26 mouse cellular contexts compared by ENCODE assay signal in the genomic region with DNA sequence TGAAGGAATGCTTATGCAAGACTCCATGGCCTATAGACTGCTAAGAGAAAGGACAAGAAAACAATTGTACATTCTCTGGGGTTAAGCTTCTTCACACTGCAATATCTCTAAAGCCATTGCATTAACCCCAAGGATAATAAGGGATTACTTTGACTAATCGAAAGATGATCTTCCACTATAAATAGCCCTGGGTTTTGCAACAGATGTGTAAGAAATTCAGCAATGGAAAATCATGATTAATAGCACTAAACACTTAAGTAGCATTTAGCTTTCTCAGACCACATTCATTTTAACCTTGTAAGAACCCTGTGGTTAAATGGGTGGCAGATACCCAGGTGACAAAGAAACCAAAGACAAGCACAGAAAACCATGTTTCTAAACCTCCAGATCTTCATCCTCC.
"Had no signal": no experiment of that assay in that cellular context is flagged by ENCODE, and none has a peak within 500 bp of the region (broad histone marks: within the 10 kb centered on the region; RNA-seq: fewer than 3 reads in every experiment).

No protein-coding gene starts in this region.

- H3K4me1 ChIP-seq: heart, embryonic 10.5 days; heart, embryonic 12.5 days; hindbrain, embryonic 10.5 days; hindbrain, embryonic 12.5 days; intestine, embryonic 15.5 days; kidney, embryonic 15.5 days; limb, embryonic 13.5 days; limb, embryonic 15.5 days had no signal

- H3K9ac ChIP-seq: heart, embryonic 12.5 days; hindbrain, embryonic 12.5 days; hindbrain, embryonic 14.5 days; intestine, embryonic 15.5 days; kidney, embryonic 15.5 days; limb, embryonic 13.5 days; limb, embryonic 15.5 days had no signal

- H3K36me3 ChIP-seq: heart, embryonic 10.5 days; heart, embryonic 12.5 days; hindbrain, embryonic 10.5 days; hindbrain, embryonic 12.5 days; intestine, embryonic 15.5 days; kidney, embryonic 15.5 days; limb, embryonic 13.5 days; limb, embryonic 15.5 days had no signal

- H3K4me3 ChIP-seq: gastrocnemius, adult 2 months; heart, embryonic 10.5 days; heart, embryonic 12.5 days; hindbrain, embryonic 10.5 days; hindbrain, embryonic 12.5 days; intestine, embryonic 15.5 days; kidney, embryonic 15.5 days; limb, embryonic 13.5 days; limb, embryonic 15.5 days had no signal

- H3K4me2 ChIP-seq: heart, embryonic 12.5 days; hindbrain, embryonic 12.5 days; hindbrain, embryonic 14.5 days; intestine, embryonic 15.5 days; kidney, embryonic 15.5 days; limb, embryonic 13.5 days; limb, embryonic 15.5 days had no signal

- ATAC-seq: hindbrain, embryonic 16.5 days; inflammation-experienced regulatory T-cells, adult 6 months; intestine, embryonic 15.5 days; intestine, postnatal 0 days had no signal

- H3K9me3 ChIP-seq: heart, embryonic 10.5 days; heart, embryonic 12.5 days; hindbrain, embryonic 10.5 days; hindbrain, embryonic 12.5 days; intestine, embryonic 15.5 days; kidney, embryonic 15.5 days; limb, embryonic 13.5 days; limb, embryonic 15.5 days had no signal

- H3K27ac ChIP-seq: gastrocnemius, adult 2 months; heart, embryonic 10.5 days; hindbrain, embryonic 10.5 days; hindbrain, embryonic 12.5 days; hindbrain, embryonic 14.5 days; intestine, embryonic 15.5 days; kidney, embryonic 15.5 days; kidney, postnatal 0 days; limb, embryonic 13.5 days; limb, embryonic 15.5 days had no signal

- H3K27me3 ChIP-seq: heart, embryonic 12.5 days; hindbrain, embryonic 12.5 days; intestine, embryonic 15.5 days; kidney, embryonic 15.5 days; limb, embryonic 13.5 days; limb, embryonic 15.5 days had no signal

- DNase-seq: gastrocnemius, adult 2 months; gastrocnemius, postnatal 10 days; gastrocnemius, postnatal 25 days; heart, adult 18-20 months; heart, postnatal 10 days; heart, postnatal 4 days; kidney, adult 2 months; kidney, adult 9 months; kidney, postnatal 14 days; kidney, postnatal 36 days; layer of hippocampus, adult 9-11 months; layer of hippocampus, postnatal 36 days; left cerebral cortex, postnatal 4 days had no signal
